Mouse (Mus musculus) testis, adult 10 weeks (tissue): Measurements from ENCODE around the gene Ptar1. TPM values are rescaled to one million over a fixed set of nuclear protein-coding genes. Genes with fewer than 3 reads are reported as not detected.

Experiments
- polyA plus RNA-seq: library from polyadenylated mRNA; stranded (reverse); fragments of 350-450 nt; fragmentation: Illumina TruSeq; extraction: RNeasy Lipid Tissue Mini Kit (QIAGEN cat#74804); gene quantifications from one replicate; pipeline ENCODE4 v1.2.3, GENCODE M21; 2014; ENCODE audit warnings: low read depth, low replicate concordance

The Ptar1 gene
- polyA plus RNA-seq, result 52.0 TPM

DNA sequence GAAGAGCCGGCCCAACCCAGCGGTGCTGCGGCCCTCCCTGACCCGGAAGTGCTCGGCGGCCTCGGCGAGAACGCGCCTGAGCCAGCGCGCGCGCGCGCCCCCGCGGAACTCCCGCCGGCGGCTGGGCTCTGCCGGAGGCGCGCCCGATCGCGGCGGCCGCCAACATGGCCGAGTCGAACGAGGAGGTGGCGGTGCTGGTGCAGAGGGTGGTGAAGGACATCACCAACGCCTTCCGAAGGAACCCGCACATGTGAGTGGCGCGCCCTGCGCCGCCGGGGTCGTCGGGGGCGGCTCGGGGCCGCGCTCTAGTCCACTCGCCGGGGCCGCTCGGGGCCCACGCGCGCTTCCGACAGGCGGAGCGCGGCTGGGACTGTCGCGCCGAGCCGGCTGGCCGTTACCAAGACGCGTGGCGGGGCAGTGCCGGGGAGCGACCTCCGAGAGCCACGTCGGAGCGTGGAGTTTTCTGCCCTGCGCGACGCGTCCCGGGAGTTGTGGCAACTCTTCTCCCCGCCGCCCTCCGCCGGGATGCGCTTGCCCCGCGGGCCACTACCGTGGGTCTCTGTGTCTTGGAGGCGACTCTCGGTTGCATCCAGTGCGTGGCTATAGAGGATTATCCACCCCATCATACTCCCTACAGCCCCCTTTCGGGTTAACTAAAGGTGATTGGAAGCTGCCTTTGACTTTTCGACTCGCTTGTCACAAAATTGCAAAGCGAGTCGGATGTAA lies at the start of gene Ptar1:
Gene Ptar1, plus strand, starts transcription at position 134 of the 726 bp plus-strand sequence.

DNA sequence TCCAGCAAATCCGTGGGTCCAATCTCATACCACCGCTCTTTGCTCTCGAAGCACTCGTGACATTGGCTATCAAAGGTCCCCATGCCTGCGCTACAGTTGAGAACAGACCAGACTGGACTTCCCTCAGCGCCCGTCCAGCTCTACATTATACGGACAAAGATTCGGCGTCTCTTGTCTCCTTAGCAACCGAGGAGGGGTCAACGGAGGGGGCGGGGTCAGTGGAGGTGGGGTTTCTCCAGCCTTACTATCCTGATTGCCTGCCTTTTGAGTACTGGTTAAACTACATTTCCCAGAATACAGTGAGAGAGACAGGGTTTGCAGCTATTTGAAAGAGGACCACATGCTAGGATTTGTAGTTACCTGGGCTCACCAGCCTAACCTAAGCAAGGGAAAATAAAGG lies 34.6 kb upstream of the Ptar1 start, which contains the start of gene 1700028P14Rik:
Gene 1700028P14Rik, minus strand, starts transcription at position 169 of the 400 bp plus-strand sequence.

GRCm38 (mm10) chr19:23758554-23759321 lies 71.5 kb downstream of the Ptar1 start, which contains the start of gene Apba1:
Apba1 (plus strand) TSS chr19:23758887.

Other genes with a start within 250 kb of the Ptar1 start
- gene Mamdc2, start 239.0 kb upstream of the Ptar1 start, polyA plus RNA-seq, result 2.7 TPM
- 436 TPM for gene 1700028P14Rik, start 34.6 kb upstream of the Ptar1 start, polyA plus RNA-seq
- gene Apba1, start 71.5 kb downstream of the Ptar1 start, polyA plus RNA-seq, result 17.9 TPM